In genomic region chr9:47422151-47422599, GRCm38 (mm10) we compare ENCODE assay signal across 9 mouse cellular contexts.
A peak's percentile ranks its signal among the peaks of the same experiment; 100 is the strongest.
DNase-seq lines count a peak whose midpoint lies in the region; ATAC-seq and TF ChIP-seq lines count a peak whose summit lies in the region.
"Had no signal": no experiment of that assay in that cellular context is flagged by ENCODE, and none has a peak within 500 bp of the region (broad histone marks: within the 10 kb centered on the region; RNA-seq: fewer than 3 reads in every experiment).

No protein-coding gene starts in this region.

- no peaks in the 10 kb centered on the region for H3K36me3 ChIP-seq in forebrain, postnatal 0 days (ENCODE audit: insufficient read depth)

- no peaks in the 10 kb centered on the region for H3K9me3 ChIP-seq in forebrain, postnatal 0 days (ENCODE audit: low read length)

- 14% methylated on average over 9 of the region's 9 CpGs for WGBS in forebrain, postnatal 0 days

- H3K27me3 ChIP-seq in forebrain, postnatal 0 days (ENCODE audit: insufficient read depth, low read length) = no peaks in the 10 kb centered on the region

- peak; percentile 20; the same call in 1 of the 2 replicates for ATAC-seq in forebrain, postnatal 0 days

- H3K27ac ChIP-seq in forebrain, postnatal 0 days (ENCODE audit: low read depth, low read length) = no peak overlapping the region
- H3K27ac ChIP-seq: liver, embryonic 14.5 days had no signal

- no peak overlapping the region for H3K4me3 ChIP-seq in forebrain, postnatal 0 days (ENCODE audit: low read depth, low read length)

- H3K9ac ChIP-seq in forebrain, postnatal 0 days = no peak overlapping the region
- H3K9ac ChIP-seq: liver, embryonic 14.5 days had no signal

- peak; percentile 56 to 70 for DNase-seq in right cerebral cortex, postnatal 10 days (ENCODE audit: low spot score in 2 of 2)
- DNase-seq in right cerebral cortex, adult 2 months (ENCODE audit: low spot score in 2 of 2) = no peak
- no peak for DNase-seq in forebrain, postnatal 0 days
- peak; percentile 65 for DNase-seq in heart, postnatal 4 days
- peak; percentile 13 to 19 for DNase-seq in left cerebral cortex, adult 18-20 months (ENCODE audit: low spot score in 2 of 2)
- DNase-seq in retina, adult 2 months (ENCODE audit: low read depth, low spot score) = peak; percentile 53
- DNase-seq in c-Kit-positive CD71-positive TER-119-positive erythroid progenitor cells, embryonic 14.5 days (ENCODE audit: low spot score) = no peak
- DNase-seq in thymus, adult 18-20 months = no peak

- H3K4me2 ChIP-seq in forebrain, postnatal 0 days (ENCODE audit: low read depth) = no peak overlapping the region

- no peak for TF ChIP-seq CTCF in forebrain, postnatal 0 days (IDR thresholded peaks at IDR 0.05; ENCODE audit: low read depth)

- H3K4me1 ChIP-seq in forebrain, postnatal 0 days (ENCODE audit: insufficient read depth) = peaks cover 4% of the 10 kb centered on the region; the same call in 1 of the 2 replicates

Comparison
In these comparisons a context has a peak if more than half of its experiments do, and no peak if none do; other contexts are left out.
1. DNase-seq: peak in right cerebral cortex, postnatal 10 days (2 of 2), heart, postnatal 4 days (single experiment), left cerebral cortex, adult 18-20 months (2 of 2) and retina, adult 2 months (single experiment); none in right cerebral cortex, adult 2 months (0 of 2), forebrain, postnatal 0 days (single experiment), c-Kit-positive CD71-positive TER-119-positive erythroid progenitor cells, embryonic 14.5 days (single experiment) and thymus, adult 18-20 months (0 of 2).